Mouse (Mus musculus) CH12.LX (cell line): Measurements from ENCODE around the gene Fem1b. TPM values are rescaled to one million over a fixed set of nuclear protein-coding genes. Genes with fewer than 3 reads are reported as not detected.

ENCODE experiments used
- DNase-seq: peaks from one replicate; pipeline ENCODE4 v3.0.0-alpha.2; 2013; ENCODE audit errors: extremely low read depth
- H3K27ac ChIP-seq: 2 replicates; pipeline ENCODE4 v1.5.1; 2012; ENCODE audit warnings: low read depth, mild to moderate bottlenecking, control low read depth, moderate library complexity; ENCODE audit not compliant: insufficient read depth
- H3K27me3 ChIP-seq: replicated peaks from 2 replicates; pipeline ENCODE3; 2012; ENCODE audit warnings: inconsistent platforms
- H3K36me3 ChIP-seq, 2 experiments: replicated peaks in 1 of 2; 2 replicates each; pipeline versions ENCODE3 to v1.6.1; 2012; ENCODE audit warnings: inconsistent platforms in 1 of 2, low read length in 1 of 2, mild to moderate bottlenecking in 1 of 2, mixed read lengths in 1 of 2, moderate library complexity in 1 of 2; ENCODE audit not compliant: control insufficient read depth in 1 of 2, insufficient read depth in 1 of 2
- H3K4me1 ChIP-seq, 2 experiments: 2 replicates each; pipeline ENCODE4 v1.6.1; 2012; ENCODE audit warnings: inconsistent platforms in 1 of 2, moderate library complexity in 1 of 2; ENCODE audit not compliant: insufficient read depth in 2 of 2, control insufficient read depth in 1 of 2
- H3K4me2 ChIP-seq: 2 replicates; pipeline ENCODE4 v1.6.1; 2012; ENCODE audit warnings: low read depth, mild to moderate bottlenecking, control low read depth; ENCODE audit not compliant: poor library complexity, insufficient read depth, severe bottlenecking
- H3K4me3 ChIP-seq, 3 experiments: fragments of 150-350 bp in 1 of 3; sonication (generic) in 1 of 3; replicated peaks in 1 of 3; 2 replicates each; pipeline versions ENCODE3 to v1.5.1; 2011 to 2012; ENCODE audit warnings: low read depth in 2 of 3, low read length in 2 of 3, mild to moderate bottlenecking in 2 of 3, moderate library complexity in 2 of 3, control low read depth in 1 of 3, improper control_type of control experiment in 1 of 3, inconsistent platforms in 1 of 3, mixed read lengths in 1 of 3; ENCODE audit not compliant: poor library complexity in 1 of 3
- H3K79me2 ChIP-seq: replicated peaks from 2 replicates; pipeline ENCODE4 v1.6.1; 2012; ENCODE audit warnings: mild to moderate bottlenecking, moderate library complexity; ENCODE audit not compliant: control insufficient read depth, poor library complexity, insufficient read depth, severe bottlenecking; ENCODE audit errors: extremely low read depth
- H3K9ac ChIP-seq: 2 replicates; pipeline ENCODE4 v1.6.1; 2012; ENCODE audit warnings: low read depth, mild to moderate bottlenecking, control low read depth, moderate library complexity; ENCODE audit not compliant: insufficient read depth
- H3K9me3 ChIP-seq: replicated peaks from 2 replicates; pipeline ENCODE3; 2012; ENCODE audit warnings: low read length, inconsistent platforms, mixed read lengths
- BHLHE40 ChIP-seq: IDR thresholded peaks from 2 replicates; pipeline ENCODE4 v1.6.1; 2011; ENCODE audit warnings: mild to moderate bottlenecking, low read depth, low read length, improper control_type of control experiment
- CTCF ChIP-seq, 2 experiments: IDR thresholded peaks in 1 of 2; conservative IDR thresholded peaks in 1 of 2; 2 replicates each; pipeline ENCODE4 v1.5.1; 2011 to 2012; ENCODE audit warnings: low read depth in 2 of 2, low read length in 2 of 2, improper control_type of control experiment in 1 of 2, inconsistent platforms in 1 of 2, mild to moderate bottlenecking in 1 of 2, moderate library complexity in 1 of 2
- ETS1 ChIP-seq: conservative IDR thresholded peaks from 2 replicates; pipeline ENCODE4 v1.6.1; 2012; ENCODE audit warnings: low read depth, mild to moderate bottlenecking, inconsistent platforms, low read length, improper control_type of control experiment, moderate library complexity
- GABPA ChIP-seq: IDR thresholded peaks from 2 replicates; pipeline ENCODE4 v1.6.1; 2012; ENCODE audit warnings: low read depth, low read length, improper control_type of control experiment, inconsistent platforms; ENCODE audit not compliant: insufficient replicate concordance
- JUN ChIP-seq: IDR thresholded peaks from 2 replicates; pipeline ENCODE4 v1.6.1; 2011; ENCODE audit warnings: low read depth, mild to moderate bottlenecking, low read length, improper control_type of control experiment, moderate library complexity; ENCODE audit not compliant: insufficient read depth
- KAT2A ChIP-seq: IDR thresholded peaks from 2 replicates; pipeline ENCODE4 v1.6.1; 2012; ENCODE audit warnings: low read length, improper control_type of control experiment, inconsistent platforms; ENCODE audit not compliant: insufficient replicate concordance
- MAX ChIP-seq: IDR thresholded peaks from 2 replicates; pipeline ENCODE4 v1.6.1; 2011; ENCODE audit warnings: low read length, improper control_type of control experiment
- MYC ChIP-seq: IDR thresholded peaks from 2 replicates; pipeline ENCODE4 v1.6.1; 2011; ENCODE audit warnings: low read depth, mild to moderate bottlenecking, improper control_type of control experiment, low read length
- NELFE ChIP-seq: IDR thresholded peaks from 2 replicates; pipeline ENCODE4 v1.6.1; 2011; ENCODE audit warnings: low read depth, low read length, improper control_type of control experiment
- PAX5 ChIP-seq: IDR thresholded peaks from 2 replicates; pipeline ENCODE4 v1.6.1; 2012; ENCODE audit warnings: low read length, inconsistent platforms, mixed read lengths
- RAD21 ChIP-seq: IDR thresholded peaks from 2 replicates; pipeline ENCODE4 v1.6.1; 2011; ENCODE audit warnings: low read depth, mild to moderate bottlenecking, low read length, improper control_type of control experiment, moderate library complexity
- SIN3A ChIP-seq: IDR thresholded peaks from 2 replicates; pipeline ENCODE4 v1.6.1; 2012; ENCODE audit warnings: low read length, improper control_type of control experiment, inconsistent platforms
- TBP ChIP-seq: conservative IDR thresholded peaks from 2 replicates; pipeline ENCODE4 v1.6.1; 2011; ENCODE audit warnings: low read depth, low read length, improper control_type of control experiment
- USF2 ChIP-seq: conservative IDR thresholded peaks from 2 replicates; pipeline ENCODE4 v1.6.1; 2011; ENCODE audit warnings: low read depth, low read length, improper control_type of control experiment
- ZC3H11A ChIP-seq: IDR thresholded peaks from 2 replicates; pipeline ENCODE4 v1.6.1; 2012; ENCODE audit warnings: low read depth, mild to moderate bottlenecking, inconsistent platforms, low read length, improper control_type of control experiment
- ZKSCAN1 ChIP-seq: IDR thresholded peaks from 2 replicates; pipeline ENCODE4 v1.6.1; 2012; ENCODE audit warnings: low read depth, inconsistent platforms, low read length, improper control_type of control experiment, borderline replicate concordance
- dilution Hi-C: fragments of 300-500 bp; cut with MboI; formaldehyde crosslinking; loops from 2 replicates; pipeline ENCODE4 v1.14.3; 2020; ENCODE audit warnings: low sequenced_read_pairs; ENCODE audit not compliant: extremely low pct_unique_long_range_greater_than_20kb, extremely low pct_ligation_motif_present
- in situ Hi-C: fragments of 300-500 bp; cut with MboI; formaldehyde crosslinking; loops from 3 replicates; pipeline ENCODE4 v1.14.3; 2019; ENCODE audit warnings: low sequenced_read_pairs, low pct_ligation_motif_present, low pct_unique_long_range_greater_than_20kb, mixed read lengths
- polyA plus RNA-seq: library from polyadenylated mRNA; unstranded; fragments of >175 nt; gene quantifications from 2 replicates; pipeline ENCODE4 v1.2.1, GENCODE M21; 2012; ENCODE audit warnings: low read depth; ENCODE audit not compliant: insufficient read length
- total RNA-seq, 2 experiments: library from RNA; depleted of rRNA; stranded (reverse); fragments of 300-350 nt in 1 of 2; fragments of >200 nt in 1 of 2; gene quantifications; 2 replicates each; pipeline ENCODE4 v1.2.3; 2012 to 2014

The Fem1b gene
- total and polyA plus RNA-seq, 3 experiments = 26.8 to 34.6 (median 30.1) TPM

DNA sequence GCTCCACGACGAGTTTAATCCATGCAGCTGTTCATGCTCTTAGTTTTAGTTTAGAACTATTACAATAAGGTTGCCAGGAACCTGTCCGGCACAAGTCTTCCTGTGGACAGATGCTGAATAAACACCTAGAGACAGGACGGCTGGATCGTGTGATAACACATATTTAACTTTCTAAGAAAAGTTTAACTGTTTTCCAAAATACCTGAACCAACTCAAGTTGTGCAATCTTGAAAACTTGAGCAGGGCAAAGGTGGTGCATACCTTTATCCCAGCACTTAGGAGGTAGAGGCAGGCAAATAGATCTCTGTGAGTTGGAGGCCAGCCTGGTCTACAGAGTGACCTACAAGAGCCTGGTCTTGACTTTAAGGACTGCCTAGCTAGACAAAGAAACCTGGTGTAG lies 23.2 kb upstream of the Fem1b start:
- H3K4me1 ChIP-seq = peaks cover 9 to 15% of the 10 kb centered on the region in 2 experiments; a peak in 2 of 4 replicates
- in situ Hi-C loops (no loop called here), dilution Hi-C loops (no loop called here)
- H3K4me3 ChIP-seq = no peak overlapping the region
- no peaks in the 10 kb centered on the region for H3K27me3 ChIP-seq
- peaks cover 0 to 1% of the 10 kb centered on the region in 2 experiments for H3K36me3 ChIP-seq
- no peaks in the 10 kb centered on the region for H3K79me2 ChIP-seq
- TF ChIP-seq NELFE (no peak), PAX5 (no peak), USF2 (no peak), ETS1 (no peak), SIN3A (no peak), ZC3H11A (no peak), CTCF (conservative IDR thresholded peaks at IDR 0.05 in 1 of 2, IDR thresholded peaks at IDR 0.05 in 1 of 2; ENCODE audit: low read depth in 2 of 2, low read length in 2 of 2) (no peak)
- no peak for DNase-seq
- no peak overlapping the region for H3K27ac ChIP-seq
- no peak overlapping the region for H3K9ac ChIP-seq
- H3K4me2 ChIP-seq = no peak overlapping the region
- H3K9me3 ChIP-seq = no peaks in the 10 kb centered on the region

DNA sequence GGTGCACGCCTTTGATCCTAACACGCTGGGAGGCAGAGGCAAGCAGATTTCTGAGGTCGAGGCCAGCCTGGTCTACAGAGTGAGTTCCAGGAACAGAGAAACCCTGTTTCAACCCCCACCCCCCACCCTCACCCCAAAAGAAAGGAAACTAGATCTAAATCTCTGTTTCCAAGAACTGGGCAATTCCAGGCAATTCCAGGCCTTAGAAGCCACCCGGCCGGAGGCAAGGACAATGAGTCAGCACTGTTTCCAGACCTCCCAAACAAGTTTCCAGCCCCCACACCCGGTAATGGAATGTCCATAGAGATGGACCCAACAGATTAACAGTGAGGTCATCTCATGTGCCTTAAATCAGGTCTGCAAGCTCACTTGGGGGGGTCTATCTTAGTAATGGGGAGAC lies 18.1 kb upstream of the Fem1b start:
- Histone ChIP-seq H3K9me3 (no peaks in the 10 kb centered on the region), H3K9ac (no peak overlapping the region), H3K79me2 (no peaks in the 10 kb centered on the region), H3K27me3 (no peaks in the 10 kb centered on the region), H3K27ac (no peak overlapping the region), H3K4me3 (no peak overlapping the region), H3K36me3 (no peaks in the 10 kb centered on the region), H3K4me1 (peaks cover 2 to 17% of the 10 kb centered on the region in 2 experiments; a peak in 2 of 4 replicates), H3K4me2 (no peak overlapping the region)
- dilution Hi-C loops = no loop called here
- no peak for DNase-seq
- in situ Hi-C loops = no loop called here
- TF ChIP-seq TBP = no peak
- no peak for TF ChIP-seq BHLHE40
- TF ChIP-seq GABPA = no peak
- no peak for TF ChIP-seq PAX5
- no peak for TF ChIP-seq JUN
- no peak for TF ChIP-seq ZKSCAN1
- no peak for TF ChIP-seq MYC
- TF ChIP-seq RAD21 = no peak
- TF ChIP-seq ZC3H11A = no peak
- no peak for TF ChIP-seq KAT2A
- no peak for TF ChIP-seq MAX
